Mouse (Mus musculus) brain, embryonic 14.5 days (tissue): ENCODE measurements around the gene Prickle1.

Experiments
- CTCF ChIP-seq: fragments of 200-500 bp; IDR thresholded peaks from 2 replicates; pipeline ENCODE4 v1.5.1; 2012; ENCODE audit warnings: inconsistent platforms, mild to moderate bottlenecking, moderate library complexity, borderline replicate concordance; ENCODE audit not compliant: insufficient read depth, insufficient read length; ENCODE audit errors: extremely low read depth
- POLR2A ChIP-seq: fragments of 200-500 bp; IDR thresholded peaks from 2 replicates; pipeline ENCODE4 v1.6.1; 2012; ENCODE audit warnings: mild to moderate bottlenecking, inconsistent platforms, borderline replicate concordance; ENCODE audit not compliant: poor library complexity, insufficient read depth, insufficient read length, severe bottlenecking; ENCODE audit errors: extremely low read depth

- no peak for TF ChIP-seq CTCF
- TF ChIP-seq POLR2A, result no peak
These were observed 14.6 kb upstream of the Prickle1 start for GRCm38 (mm10) chr15:93610288-93610687.
